Mouse (Mus musculus): ENCODE measurements at regions not wholly inside any gene's neighbourhood (a gene's known extent, or its start where the extent isn't known, plus 50 kb on each side); places are given as distances from the start of the nearest gene placed in this dataset.

DNA sequence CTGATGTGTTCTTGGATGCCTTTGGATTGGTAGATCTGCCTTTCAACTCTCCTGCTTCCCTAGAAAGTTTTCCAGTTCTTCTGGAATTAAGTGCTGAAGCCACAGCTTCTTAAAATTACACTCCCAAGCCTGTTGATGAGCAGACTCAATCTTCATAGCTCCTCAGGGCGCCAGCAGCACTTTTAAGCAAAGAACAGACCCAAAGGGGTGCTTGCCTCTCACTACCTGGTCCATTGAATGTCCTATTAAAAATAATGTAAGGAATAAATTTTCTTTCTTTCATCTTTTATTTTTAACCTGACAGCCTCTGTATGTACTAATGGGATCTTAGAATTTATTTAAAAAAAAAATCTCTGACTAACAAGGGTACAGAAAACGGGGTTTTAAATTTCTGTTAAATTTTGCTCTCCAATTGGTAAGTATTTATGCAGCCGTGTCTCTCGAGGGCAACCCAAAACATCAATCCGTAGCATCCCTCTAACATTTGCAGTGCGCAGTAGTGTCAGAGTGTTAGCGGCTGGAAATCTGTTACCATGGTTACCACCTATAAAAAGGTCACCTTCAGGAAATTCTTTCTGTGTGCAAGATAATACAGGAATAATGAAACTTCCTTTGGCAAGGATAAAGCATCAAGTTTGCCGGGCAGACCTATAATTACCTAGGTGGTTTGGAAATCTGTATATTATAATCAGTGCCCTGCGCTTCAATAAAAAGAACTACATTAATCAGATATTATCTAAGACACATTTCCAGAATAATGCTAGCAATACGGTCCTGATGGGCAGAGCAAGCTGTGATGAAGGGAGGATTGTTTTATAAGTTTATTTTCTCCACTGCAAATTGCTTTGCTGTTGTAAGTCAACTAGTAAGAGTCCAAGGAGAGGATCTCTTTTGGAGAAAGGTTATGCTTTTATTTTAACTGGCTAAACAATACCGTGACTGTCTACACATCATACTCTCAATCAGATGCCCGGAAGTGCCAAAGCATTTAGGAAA lies 277.1 kb upstream of the Nrsn1 start:
- DNase-seq = no peak

DNA sequence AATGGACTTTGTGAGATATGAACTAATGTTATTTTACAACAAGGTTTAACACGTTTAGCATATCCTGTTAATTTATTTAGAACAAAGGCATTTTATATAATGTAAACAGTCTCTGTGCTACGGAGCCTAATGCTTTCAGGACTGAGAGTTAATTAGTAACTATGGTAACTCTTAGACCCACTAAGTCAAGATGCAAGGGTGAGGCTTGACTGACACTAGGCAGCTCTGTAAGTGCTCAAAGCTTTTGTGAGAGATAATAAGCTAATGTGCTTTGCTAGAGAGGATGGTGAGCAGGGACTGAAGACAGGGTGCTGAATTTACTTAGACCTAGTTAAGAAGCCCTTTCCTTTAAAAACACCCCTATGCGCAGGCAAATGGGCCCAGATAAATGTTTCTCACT lies 253.8 kb upstream of the Nrsn1 start:
- no peak for DNase-seq

DNA sequence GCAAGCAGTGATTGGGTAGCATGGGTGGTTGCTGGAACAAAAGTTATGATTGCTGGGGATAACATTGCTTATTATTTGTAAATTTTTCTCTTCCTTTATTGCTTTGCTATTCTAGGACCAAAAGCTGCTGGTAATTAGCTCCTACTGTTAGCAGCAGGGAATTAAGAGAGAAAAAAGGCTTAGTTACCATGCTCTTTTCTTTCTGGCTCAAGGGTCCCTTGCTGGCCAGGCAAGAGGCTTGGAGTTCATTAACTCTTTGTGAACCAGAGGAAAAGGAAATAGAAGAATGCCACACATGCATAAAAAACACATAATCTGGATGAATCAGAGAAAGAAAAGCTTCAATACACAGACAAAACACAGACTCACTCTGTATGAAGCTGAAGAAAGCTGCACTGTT lies 237.1 kb upstream of the Nrsn1 start:
- DNase-seq = no peak

DNA sequence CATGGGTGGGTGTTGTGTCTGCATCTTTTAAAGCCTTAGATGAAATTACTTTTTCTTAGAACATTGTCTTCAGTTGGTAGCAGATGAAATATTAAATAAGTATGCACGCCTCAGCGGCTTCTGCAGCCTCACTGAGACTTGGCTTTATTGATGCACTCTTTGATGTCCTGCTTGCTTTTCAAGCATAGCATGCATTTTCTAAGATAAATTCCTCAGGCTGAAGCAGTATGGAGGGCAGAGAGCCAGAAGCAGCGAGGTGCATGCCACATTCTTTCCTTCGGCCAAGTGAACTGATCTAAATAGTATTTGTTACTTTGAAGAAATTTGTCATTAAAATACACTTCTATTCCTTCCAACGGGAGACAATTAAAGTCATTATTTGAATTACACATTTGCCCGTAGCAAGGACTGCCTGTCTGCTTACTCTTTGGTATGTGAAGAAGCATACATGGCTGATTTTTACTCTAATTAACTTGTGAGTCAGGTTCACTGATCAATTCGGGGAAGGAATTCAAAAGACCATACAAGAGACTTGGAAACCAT lies 224.3 kb upstream of the Nrsn1 start:
- DNase-seq = peak; percentile 16 to 34

DNA sequence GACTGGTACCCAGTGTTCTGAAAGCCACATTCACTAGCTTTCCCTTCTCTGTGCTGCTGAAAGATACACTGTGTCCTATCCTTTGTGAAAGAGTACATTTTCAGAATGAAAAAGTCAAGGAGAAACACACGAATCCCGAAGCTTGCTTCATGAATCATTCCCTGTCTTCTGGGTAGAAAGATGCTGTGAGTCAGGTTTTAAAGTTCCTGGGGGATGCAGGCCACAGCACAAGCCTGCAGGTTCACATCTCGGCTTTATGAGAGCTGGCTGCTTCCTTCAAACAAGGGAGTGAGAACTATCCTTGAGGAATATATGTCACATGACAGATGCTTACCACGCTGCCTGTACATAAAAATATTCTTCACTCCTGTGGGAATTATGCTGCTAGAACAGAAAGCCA lies 219.7 kb upstream of the Nrsn1 start:
- DNase-seq = no peak

DNA sequence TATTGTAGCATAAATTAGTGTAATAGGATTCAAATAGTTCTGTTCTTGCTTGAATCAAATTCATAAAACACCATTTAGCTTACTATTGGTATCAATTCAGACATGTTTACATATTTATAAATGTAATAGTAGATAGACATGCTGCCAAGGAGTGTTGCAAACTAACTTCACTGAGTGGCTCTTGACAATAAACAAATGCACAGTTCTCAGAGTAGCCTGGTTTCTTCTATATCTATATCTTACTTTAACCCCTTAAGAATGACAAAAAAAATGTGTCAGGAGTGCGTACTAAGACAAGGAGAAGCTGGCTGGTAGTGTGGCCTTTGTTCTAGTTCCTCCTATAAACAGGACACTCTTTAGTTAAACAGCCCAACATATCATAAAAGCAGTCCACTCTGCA lies 213.0 kb upstream of the Nrsn1 start:
- DNase-seq = no peak

DNA sequence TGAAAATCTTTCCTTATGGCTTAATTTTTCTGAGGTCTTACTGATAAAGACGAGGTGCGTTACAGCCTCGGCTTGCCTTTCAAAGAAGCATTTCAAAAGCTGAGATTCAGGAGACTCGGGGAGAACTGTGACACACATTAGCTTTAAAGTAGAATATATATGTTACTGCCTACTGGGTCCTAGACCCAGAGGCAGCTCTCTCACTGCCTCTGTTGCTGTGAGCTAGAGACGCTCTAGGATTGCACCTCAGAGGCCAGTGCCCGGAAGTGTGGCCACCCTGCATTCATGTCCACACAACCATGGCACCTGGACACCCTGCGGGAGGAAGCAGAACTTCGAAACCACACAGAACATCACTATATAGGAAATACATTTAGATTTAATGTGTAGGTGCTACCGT lies 181.6 kb upstream of the Nrsn1 start:
- DNase-seq = no peak

DNA sequence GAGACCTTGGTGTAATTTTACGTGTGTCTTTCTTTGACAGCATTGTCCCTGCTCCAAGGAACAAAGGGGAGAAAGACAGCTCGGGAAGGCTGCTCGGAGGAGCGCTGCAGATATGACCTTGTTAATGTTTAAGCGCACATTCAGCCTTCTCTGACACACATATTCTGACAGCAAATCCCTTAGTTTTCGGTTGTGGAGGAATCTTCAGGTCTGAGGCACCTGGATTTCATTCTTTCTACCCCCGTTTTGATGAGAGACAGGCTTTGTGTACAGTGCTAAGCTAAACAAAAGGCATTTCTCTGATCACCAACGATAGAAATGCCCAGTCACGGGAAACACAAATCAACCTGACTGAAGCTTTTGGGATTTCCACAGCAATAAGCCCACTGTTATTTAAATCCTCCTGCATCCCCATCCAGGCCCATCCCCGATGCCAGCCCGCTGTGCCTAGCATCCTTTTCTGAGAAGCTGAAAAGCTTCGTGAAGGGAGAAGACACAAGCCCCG lies 181.1 kb upstream of the Nrsn1 start:
- DNase-seq = peak; percentile 4 to 7

DNA sequence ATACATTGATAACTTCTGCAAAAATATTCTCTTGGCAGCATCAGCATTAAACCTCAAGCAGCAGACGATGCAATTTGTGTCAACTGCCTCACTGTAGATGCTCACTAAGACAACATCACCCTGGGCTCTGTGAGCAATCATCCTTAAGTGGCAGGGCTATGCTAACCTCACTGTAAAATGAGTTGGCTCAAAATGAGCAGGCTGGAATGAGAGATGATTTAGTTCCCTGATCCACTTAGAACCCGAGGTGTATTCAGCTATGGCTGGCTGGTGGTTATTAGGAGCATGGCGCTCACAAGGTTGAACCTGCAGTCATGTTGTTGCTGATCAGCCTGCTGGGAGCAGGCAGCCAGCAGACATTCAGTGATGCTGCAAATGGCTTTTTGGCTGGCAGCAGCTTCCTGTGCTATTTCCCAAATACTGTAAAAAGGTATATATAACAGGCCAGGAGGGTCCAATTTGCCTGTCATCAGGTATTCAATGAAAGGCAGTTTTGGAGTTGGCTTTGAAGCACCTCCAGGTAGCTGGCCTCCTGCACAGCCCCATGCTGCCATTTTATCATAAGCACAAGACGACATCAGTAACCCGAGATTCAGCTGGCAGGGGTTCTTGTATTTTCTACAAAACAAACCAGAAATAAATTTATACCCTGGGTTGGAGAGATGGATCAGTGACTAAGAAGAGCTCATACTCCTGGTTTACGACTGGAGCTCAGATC lies 159.6 kb upstream of the Nrsn1 start:
- peak; percentile 4 to 6 for DNase-seq

DNA sequence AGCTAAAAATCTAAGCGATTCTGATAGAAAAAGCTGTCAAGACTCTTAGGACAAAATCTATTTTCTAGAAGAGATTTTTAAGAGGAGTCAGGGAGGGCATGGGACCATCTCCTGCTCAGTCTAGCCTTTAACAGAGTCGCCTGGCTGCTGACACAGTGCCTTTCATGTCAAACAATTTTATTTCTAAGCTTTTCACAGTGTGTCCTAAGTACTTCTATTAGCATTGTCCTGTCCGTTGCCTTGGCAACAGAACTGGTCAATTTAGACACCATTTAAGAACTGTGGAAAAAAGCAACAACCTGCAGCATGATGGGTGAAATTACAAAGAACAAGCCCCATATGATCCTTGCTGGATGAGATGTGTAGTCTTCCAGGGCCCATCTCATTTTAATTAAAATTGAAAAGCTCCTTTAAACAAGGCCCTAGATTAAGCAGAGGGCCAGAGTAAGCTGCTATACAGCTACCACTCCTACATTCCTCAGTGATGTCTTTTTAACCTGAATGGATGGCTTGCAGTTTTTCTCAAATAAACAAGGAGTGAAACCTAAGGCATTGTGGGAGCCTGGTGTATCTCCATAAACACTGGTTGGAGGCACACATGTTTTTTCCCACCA lies 133.0 kb upstream of the Nrsn1 start:
- no peak for DNase-seq

DNA sequence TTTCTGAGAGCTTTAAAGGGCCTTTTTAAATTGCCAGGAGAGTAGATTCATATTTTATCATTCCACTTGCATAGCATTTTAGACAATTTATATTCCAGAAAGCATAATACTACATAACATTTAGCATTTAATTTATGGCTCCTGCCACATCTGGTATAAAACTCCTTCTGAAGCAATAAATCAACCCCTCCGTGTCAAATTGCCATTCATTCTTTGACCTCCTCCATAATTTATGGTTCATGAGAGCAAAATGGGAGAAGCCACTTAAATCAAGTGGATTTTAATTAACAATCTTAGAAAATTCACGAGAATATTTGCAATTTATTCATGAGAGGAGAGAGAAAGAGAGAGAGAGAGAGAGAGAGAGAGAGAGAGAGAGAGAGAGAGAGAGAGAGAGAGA lies 132.4 kb upstream of the Nrsn1 start:
- no peak for DNase-seq

DNA sequence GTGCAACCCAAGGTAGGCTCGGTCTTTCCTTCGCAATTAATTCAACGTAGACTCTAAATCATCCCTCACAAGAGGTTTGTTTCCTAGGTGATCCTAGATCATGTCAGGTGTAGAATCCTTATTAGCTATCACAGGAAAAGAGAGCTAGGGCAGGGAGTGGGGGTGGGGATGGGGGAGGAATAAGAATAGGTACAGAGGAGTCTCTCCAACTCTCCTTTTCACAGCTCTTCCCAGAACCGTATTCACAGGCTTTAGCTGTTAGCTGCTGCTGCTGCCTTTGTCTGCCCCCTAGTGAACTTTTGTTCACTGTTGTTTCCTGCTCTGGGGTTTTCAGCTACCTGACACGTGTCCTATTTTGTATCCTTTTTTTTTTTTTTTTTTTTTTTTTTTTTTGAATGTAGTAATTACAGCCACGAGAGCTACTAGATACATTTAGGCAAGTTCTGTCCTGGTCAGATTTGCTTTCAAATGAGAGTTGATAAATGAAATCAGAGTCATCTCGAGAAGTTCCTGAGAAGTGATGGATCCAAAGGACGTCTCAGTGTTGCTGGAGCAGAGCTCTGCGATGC lies 131.7 kb upstream of the Nrsn1 start:
- DNase-seq = peak; percentile 2

DNA sequence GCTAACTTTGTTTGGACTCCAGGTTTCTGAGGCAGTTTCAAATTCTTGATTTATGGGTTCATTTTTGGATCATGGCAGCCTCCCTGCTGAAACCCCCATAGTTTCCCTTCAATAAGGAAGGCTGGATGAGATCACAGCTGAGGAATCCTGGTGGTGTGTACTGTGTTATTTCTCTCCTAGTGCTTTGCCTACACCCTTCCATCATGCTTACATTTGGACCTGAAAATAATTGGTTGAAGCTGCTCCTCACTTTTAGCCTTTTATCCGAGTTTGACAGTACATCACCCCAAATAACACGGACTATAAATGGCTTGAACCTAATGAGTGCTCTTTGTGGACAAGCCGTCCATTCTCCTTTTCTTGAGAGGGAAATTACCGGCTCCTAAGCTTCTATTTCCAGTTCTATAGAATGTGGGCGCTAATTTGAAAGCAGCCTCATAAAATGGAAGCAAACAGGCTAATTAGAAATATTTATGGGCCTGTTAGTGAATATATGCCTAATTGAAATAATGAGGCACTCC lies 122.5 kb upstream of the Nrsn1 start:
- DNase-seq = no peak

DNA sequence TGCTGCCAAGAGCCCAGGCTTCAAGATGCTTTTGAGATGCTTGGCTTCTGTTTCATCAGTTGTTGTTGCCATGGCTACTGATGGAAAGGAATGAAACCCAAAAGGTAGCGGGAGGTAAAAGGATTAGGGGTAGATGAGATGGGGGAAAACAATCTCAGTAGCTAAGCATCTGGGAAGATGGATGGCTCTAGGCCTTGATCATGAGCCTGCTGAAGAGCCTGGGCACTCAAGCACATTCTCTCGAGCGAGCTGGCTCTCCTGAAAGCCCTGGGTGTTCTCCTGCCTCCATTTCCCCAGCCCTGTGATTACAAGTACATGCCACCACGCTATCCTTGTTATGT lies 92.3 kb upstream of the Nrsn1 start:
- DNase-seq = no peak

DNA sequence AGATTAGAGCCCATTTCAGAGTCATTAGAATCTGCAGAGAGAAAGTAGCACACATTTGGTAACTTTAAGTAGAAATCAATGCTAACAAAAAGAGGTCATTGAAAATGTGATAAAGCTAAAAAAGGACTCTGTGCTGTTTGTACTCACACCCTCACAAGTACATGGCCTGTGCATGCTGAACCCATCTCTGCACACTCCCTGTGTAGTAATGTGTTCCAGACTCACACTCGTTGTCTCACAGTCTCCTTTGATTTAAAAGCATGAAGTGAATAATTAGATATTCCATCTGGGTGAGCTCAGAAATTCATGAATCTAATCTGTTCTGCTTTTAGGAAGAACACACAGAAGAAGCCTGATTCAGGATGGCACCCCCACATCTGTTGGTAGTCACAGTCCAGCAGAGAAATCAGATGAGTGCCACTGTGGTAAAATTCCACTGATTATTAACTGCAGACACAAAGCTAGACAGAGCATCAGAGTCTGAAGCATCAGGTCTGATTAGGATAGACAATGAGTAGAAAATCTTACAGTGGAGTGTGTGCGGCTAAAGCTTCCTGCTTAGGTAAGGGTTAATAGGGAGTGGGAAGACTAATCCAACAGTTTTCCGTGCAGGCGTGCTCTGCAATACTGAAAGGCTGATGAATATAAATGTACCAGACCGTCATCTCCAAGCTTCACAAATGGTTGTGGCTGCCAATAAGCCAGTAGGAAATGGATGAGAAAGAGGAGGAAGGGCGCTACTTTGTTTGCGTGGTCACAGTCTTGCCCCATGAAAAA lies 91.7 kb upstream of the Nrsn1 start:
- peak; percentile 39 to 42 for DNase-seq

DNA sequence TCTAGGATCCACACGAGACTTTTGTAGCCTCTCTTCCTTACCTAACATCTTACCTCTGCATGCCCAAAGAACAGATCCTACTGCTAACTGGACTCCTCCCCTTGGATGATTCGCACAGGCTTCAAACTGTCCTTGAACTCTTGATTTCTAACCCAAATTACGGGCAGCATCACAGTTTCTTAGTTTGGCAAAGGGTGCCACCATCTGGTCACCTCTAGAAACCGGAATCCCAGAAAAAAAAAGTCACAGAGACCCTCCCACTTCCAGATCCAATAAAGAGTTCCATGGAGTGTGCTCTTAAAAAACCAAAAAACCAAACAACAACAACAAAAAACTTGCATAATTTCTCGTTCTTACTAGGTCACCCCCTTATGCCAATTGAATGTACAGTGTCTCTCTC lies 77.3 kb upstream of the Nrsn1 start:
- DNase-seq = peak; percentile 9

DNA sequence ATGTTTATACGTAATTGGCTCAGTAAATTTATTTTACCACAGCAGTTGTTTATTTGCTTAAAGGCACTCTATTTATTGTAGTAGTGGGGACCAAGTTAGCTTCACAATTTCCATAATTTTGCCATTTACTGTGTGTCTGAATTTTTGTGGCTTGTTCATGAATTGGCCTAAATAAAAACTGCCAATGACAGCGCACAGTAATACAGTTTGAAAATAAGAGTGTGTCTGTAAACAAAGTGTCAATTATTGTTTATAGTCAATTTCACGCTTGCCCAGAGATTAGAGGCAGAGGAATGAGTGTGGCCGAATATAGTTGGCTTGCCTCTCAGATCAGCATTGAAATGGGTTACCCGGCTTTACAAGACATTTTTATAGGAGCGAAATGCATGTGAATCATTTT lies 73.0 kb upstream of the Nrsn1 start:
- no peak for DNase-seq

DNA sequence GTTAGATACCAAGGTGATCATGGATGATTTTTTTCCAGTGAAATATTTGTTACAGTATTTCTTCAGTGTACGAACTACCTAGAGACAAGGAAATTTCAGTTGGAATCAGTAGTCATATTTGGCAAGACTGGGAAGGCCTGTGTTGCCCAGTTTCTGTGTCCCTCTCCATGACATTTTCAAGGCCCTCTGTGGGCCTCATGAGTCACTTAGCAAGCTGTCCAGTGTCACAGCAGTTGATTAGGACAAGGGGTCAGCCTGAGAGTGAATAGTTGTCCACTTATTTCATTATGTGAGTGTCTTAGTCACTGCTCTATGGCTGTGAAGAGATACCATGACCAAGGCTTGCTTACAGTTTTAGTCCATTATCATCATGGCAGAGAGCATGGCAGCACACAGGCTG lies 71.5 kb upstream of the Nrsn1 start:
- DNase-seq = no peak

DNA sequence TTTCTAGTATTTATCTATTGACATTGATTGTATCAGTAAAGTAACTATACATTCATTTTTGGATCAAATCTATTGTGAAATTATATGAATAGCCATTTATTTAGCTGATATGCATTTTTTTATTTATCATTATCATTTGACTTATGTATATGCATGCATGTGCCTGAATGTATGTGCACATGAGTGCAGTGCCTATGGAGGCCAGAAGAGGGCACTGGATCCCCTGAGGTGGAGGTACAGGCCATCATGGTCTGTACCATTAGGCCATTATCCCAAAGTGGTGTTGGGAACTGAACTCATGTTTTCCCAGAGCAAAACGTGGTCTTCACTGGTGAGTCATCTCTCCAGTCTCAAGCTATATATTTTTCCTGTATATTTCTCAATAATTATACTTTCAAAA lies 63.5 kb upstream of the Nrsn1 start:
- DNase-seq = peak in 1 of 2 experiments; percentile 13
